Mouse (Mus musculus): Measurements from ENCODE around the gene Cytl1. TPM values are rescaled to one million over a fixed set of nuclear protein-coding genes. Genes with fewer than 3 reads are reported as not detected.

The Cytl1 gene
- polyA plus RNA-seq (2012; rRNA removed), result 0.78 and 1.3 TPM in 2 replicates

DNA sequence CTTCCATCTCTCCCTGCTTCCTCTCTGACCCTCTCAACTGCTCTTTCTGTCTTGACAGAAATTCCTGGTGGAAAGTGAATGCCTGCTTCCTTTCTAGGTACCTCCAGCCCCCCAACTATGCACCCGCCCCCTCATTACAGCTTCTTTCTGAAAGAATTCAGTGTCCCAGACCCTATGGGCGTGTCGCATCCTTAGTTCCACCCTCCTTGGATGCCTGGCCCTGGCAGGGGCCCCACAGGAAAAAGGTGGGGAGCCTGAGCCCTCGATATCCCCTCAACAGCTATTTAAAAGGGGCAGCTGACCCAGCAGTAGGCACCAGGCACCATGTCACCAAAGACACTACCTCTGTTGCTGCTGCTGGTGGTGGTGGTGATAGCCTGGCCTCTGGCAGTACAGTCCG, at the start of gene Cytl1:
Gene Cytl1, plus strand, starts transcription at position 296 of the 400 bp plus-strand sequence.
- no peak for DNase-seq (ENCODE audit: extremely low spot score in 1 of 2, low spot score in 1 of 2)

DNA sequence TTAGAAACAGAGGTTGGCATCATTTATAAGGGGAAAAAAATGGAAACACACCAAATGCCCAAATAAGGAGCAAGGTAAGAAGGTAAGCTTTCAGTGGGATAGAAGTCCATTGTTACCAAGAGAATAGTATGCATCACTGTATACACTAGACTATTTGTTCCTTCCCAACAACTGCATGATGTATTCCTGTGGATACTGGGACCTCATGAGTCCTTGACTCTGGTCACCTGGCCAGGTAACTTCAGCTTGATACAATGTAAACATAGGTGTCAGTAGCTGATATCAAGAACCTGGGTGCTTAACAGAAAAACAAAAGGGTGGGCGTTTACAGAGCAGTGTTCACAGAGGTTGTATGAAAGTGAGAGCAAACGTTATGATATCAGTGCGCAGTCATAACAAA, 42.6 kb upstream of the Cytl1 start:
- no peak for DNase-seq (ENCODE audit: extremely low spot score in 1 of 2, low spot score in 1 of 2)

DNA sequence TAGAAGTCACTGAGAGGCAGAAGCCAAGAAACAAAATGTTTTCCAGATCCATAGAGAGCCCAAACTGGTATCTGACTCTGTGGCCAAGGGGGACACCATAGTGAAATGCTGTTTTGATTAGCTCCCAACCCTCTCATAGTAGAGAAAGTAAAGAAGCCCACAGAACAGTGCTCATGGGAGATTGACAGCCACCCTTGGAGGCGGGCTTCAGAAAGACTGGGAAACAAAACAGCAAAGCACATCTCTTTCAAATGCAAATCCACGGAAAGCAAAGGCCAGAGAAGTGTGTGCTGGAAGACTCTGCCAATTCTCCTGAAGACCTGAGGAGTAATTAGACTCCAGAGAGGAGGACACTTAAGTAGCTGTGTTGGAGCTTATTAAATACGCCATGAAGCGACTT, 39.5 kb upstream of the Cytl1 start:
- DNase-seq (ENCODE audit: extremely low spot score in 1 of 2, low spot score in 1 of 2), result no peak

DNA sequence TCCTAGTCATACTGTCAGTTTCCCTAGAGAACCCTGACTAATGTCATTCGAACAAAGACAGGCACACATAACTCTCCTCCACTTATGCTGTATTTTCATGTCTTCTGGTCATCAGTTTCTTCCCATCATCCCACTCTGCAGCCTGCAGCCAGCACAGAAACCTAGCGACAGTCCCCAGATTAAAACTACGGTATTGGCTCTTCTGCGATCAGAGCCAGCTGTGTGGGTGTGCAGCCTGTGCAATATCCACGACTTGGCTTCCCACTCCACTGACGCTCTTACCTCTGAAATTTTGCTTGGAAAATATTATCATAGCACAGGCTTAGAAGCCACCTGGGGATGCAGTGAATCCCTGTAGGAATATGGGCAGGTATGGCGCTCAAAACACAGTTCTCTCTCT, 38.0 kb upstream of the Cytl1 start:
- DNase-seq (ENCODE audit: extremely low spot score in 1 of 2, low spot score in 1 of 2), result peak in 1 of 2 experiments; percentile 44

DNA sequence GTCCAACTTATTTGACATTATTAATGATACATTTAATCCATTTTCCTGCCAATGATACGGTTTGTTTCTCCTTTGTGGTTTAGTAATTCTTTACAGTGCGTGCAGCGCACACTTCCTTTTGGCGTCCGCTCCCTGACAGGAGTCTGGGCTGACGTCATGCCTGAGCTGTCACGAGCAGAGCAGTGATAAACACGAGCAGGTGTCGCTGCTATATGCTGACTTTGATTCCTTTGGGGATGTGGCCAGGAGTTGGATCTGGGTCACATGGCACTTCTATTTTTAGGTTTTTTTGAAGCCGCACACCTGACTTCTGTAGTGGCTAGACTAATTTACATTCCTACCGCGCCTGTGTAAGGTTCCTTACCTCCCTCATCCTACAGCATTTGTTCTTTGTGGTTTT, 35.6 kb upstream of the Cytl1 start:
- DNase-seq (ENCODE audit: extremely low spot score in 1 of 2, low spot score in 1 of 2), result peak in 1 of 2 experiments; percentile 21

DNA sequence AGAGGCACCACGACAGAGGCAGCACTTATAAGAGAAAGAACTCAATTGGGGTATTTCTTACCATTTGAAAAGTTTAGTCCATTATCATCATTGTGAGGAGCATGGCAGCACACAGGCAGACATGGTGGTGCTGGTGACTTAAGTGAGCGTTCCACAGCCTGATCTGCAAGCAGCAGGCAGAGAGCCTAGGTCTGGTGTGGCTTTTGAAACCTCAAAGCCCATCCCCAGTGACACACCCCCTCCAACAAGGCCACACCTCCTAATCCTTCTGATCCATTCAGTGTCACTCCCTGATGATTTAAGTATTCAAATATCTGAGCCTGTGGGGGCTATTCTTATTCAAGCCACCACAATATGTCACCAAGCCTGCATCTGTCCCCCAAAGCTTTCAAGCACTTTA, 30.4 kb upstream of the Cytl1 start:
- no peak for DNase-seq (ENCODE audit: extremely low spot score in 1 of 2, low spot score in 1 of 2)

DNA sequence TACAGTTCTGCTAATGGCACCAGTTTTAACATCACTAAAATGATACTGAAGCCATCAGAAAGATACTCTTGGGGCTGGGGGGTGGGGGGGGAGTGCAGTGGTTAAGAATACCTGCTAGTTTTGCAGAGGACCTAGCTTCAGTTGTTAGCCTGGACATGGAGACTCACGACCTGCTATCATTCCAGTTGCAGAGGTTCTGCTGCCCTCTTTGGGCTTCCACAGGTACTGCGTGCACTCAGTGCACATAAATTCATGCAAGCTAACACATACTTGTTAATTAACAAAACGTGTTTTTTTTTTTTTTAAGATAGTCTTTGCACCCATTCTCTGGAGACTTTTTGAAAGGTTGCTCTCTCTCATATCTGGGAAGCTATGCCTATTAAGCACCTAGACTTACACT, 27.2 kb upstream of the Cytl1 start:
- no peak for DNase-seq (ENCODE audit: extremely low spot score in 1 of 2, low spot score in 1 of 2)

DNA sequence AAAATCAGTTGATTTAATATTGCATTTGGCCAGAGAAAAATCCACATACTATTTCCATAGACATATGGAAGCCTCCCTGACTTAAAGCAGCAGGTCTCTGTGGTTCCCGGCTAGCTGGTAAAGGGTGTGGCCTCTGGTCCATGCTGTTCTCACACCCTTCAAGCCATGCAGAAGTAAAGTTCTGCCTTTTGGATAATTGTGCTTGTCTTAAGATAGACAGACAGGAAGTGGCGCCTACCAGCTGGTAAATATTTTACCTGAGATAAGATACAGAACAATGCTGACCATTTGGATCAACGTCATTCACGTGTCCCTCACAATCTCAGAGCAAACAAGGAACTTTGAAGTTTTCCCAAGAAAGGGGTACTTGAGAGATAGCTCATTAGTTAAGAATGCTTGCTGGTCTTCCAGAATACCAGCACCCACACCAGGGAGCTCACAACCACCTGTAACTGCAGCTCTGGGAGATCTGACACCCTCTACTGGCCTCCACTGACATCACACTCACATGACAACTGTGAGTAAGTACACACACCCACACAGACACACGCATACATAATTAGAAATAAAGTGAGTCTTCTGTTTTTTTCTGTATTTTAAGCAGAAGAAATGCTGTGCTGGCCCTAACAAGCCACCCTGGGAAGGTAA, 25.9 kb upstream of the Cytl1 start:
- DNase-seq (ENCODE audit: extremely low spot score in 1 of 2, low spot score in 1 of 2), result no peak

DNA sequence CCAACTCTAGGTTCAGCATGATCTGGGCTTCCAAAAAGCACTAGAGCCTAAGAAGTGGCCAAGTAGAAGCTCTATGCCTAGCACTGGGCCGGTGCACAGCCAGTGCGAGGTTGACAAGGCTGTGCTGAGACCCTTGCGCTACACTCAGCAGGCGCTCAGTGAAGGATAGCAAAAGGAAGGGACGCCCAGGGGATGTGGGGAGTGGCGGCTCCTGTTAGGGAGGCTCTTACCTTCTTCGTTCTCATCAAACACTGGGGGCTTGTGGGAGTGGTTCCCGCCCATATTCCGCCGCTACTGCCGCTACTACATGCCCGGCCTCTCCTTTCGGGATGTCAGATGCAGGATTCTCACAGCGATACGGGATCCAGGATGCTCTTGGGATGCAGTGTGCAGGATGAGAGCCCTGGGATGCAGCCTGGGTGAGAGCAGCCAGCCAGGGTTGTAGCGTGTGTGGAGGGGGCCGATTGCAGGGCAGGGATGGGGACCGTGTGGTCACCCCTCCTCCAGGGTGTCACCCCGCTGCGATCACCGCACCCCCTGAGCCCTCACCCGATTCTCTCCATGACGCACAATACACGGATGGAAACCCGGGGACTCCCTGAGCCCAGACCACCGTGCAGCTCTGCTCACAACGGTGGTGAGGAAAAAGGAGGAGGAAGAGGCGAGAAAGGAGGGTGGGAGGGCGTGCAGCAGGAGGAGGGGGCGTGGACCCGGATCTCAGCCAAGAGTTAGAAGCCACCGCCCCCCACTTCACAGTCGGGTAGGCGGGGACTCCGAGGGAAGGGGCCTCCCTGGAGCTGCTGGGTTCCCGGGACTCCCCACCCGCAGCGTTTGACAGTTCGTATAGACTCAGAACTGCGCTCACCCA, 18.6 kb upstream of the Cytl1 start, which contains the start of gene Stk32b:
Gene Stk32b, minus strand, starts transcription at position 667 of the 868 bp plus-strand sequence.
- DNase-seq (ENCODE audit: extremely low spot score in 1 of 2, low spot score in 1 of 2), result peak; percentile 3 to 39

DNA sequence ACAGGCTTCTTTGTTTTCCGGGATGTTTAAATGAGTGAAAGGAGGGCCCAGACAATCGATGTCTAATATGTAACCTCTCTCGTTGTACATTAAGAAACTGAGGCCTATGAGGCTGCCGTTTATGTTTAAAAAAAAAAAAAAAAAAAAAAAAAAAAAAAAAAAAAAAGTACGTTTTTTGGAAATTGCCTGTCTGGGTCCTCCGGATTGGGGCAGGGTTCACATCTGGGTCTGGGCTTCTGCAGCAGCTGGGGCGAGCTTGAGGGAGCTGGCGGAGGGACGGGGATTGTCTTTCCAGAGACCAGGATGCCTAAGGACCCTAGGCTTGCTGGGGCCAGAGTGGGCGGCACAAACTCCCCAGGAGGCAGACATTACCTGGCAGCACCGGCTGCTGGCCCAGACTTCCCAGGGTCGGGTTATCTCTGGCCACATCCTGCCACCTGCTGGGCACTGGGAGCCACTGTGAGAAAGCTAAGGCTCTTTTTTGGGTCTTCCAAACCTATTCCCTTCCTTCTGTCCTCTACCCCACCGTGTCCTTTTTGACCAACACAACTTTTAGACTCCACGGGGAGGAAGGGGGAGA, 17.8 kb upstream of the Cytl1 start:
- peak; percentile 6 to 75 for DNase-seq (ENCODE audit: extremely low spot score in 1 of 2, low spot score in 1 of 2)

DNA sequence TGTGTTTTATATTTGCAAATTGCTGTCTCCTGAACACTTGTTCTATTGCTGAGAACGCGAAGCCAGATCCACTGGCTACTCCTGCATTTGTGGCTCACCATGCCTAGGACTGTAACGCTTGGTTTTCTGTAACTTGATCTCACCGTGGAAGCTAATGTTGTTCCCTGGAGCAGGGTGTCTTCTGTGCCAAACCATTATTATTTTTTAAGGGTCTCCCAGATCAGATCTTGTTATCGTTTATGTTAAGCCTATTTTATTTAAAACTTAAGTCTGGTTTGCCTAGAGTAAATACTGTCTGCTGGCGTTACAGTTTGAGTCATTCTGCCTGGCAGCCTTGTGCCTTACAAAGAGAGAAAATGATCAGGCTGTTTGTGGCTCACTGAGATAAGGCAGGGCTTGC, 14.6 kb upstream of the Cytl1 start:
- DNase-seq (ENCODE audit: extremely low spot score in 1 of 2, low spot score in 1 of 2), result peak in 1 of 2 experiments; percentile 16

DNA sequence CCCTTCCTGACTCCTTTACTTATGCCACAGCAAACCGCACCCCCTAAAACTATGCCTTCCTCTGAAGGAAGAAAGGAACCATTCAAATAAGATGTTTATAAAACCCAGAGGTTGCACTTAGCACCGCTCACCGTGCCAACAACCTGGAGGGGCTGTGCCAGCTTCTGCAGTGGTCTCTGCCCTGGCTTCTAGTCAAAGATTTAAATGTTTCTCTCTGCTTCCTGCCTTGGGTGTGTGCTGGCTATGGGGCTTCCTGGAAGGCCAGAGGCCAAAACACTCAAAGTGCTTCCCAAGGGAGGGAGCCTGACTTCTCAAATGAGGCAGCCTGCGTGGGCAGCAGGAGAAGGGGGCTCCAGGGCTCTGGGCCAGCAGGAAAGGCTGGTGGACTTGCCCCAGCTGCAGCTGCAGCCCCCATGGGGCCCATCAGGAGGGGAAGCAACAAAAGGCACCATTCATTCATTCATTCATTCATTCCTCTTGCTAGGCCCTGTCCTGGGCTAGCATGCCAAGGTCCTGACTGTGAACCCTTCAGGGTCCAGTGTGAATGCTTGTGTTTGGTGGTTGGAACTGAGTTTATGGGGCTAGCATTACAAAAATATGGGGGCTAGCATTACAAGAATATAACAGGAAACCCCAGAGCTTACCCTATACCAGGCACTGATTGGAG, 10.0 kb upstream of the Cytl1 start:
- no peak for DNase-seq (ENCODE audit: extremely low spot score in 1 of 2, low spot score in 1 of 2)

DNA sequence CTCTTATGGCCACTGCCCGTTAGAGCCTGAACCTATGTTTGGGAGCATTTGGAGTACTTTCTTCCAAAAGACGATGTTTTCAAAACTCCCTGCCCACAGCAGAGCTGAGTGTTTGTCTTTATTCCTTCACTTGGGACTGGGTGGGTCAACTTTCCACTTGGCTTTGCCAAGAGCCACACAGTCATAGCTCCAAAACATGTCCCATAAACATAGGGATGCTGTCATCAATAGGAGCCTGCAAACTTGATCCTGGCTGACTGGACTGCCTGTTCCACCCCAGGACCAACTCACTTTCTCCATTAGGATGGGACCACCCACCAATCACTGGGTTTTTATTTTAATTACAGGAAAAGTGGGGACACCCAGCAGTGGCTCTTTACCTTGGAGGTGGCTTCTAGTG, 4.5 kb upstream of the Cytl1 start:
- no peak for DNase-seq (ENCODE audit: extremely low spot score in 1 of 2, low spot score in 1 of 2)

DNA sequence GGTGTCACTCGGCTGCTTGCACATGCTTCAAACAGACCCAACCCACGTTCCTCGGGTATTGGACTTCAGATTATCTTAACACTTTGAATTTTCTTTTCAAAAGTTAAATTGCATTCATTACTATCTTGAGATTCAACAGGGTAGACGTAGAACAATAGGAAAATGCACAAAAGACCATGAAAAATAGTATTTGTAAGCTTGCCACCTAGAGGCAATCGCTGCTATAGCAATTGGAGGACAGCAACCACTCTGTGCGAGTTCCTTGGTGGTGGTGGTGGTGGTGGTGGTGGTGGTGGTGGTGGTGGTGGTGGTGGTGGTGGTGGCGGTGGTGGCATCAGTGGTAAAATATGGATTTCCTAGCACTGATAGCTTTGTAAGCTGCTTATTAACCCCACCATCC, 894 bp downstream of the Cytl1 start:
- no peak for DNase-seq (ENCODE audit: extremely low spot score in 1 of 2, low spot score in 1 of 2)

DNA sequence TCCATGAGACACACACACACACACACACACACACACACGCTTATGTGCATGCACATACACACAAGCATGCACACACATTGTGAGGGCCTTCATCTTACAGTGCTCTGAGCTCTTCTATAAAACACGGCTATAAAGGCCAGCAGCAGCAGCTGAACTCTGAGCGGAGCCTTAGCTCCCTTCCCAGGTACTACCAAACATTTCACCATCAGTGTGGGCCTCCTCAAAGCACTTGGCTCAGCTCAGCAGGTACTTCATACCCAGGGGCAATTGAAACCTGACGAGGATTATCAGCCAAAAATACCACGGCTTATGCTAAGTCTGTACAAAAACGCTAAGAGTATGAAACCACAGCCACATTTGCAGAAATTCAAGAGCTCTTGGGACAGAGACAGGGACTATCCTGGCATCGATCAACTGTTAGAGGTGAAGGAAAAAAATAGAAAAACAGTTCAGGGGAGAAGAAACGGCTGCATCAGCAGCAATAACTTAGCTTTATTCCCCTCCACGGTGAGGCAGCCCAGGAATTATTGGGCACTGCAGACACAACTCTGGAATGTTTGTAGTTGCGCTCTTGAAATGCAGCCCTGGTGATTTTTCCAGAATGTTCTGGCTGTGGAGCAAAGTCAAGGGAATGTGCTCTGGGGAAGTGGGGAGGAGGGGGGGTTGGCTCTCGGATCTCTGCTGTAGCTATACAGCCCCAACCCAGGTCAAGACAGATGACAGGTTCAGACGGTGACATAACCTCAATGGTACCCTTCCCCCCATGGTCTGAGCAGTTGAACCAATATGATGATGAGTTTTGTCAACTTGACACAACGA, 8.8 kb downstream of the Cytl1 start:
- DNase-seq (ENCODE audit: extremely low spot score in 1 of 2, low spot score in 1 of 2), result no peak

DNA sequence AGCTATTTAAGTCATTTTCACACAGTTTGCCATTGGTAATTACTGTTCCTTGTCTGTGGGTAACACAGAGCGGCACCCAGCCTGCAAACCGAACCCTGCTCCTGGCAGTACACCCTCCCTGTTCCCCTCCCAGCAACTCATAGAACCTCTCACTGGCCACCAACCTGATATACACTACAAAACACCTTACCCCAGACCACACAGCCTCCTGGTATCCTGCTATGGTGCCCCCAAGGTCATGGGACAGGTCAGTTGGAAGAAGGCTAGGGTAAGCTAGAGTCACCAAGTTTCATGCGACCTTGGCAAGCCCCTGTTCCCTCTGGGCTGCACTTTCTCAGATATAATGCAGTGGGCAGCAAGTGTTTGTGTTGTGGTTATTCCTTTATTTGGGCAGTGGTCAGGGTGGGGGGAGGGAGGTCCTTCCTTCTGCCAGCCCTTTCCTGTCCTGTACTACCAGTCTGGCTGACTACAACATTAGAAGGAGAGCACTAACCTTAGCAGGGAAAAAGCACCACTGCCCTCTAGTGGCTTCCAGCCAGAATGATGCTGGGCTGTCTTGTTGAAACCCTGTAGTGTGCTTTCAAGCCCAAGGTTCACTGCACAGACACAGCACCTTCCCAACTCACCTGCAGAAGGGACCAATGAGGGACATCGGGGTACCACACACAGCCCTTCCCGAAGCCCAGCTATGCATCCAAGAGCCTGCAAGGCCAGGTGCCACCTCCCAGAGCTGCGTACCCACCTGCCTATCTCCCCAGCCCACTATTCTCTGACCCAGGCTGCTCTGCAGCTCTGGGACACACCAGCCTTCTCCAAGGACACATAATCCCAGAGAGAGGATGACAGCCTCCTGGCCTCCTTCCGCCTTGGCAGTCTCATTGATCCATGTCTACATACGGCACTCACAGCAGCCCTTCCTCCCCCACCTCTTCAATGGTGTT, 17.0 kb downstream of the Cytl1 start:
- DNase-seq (ENCODE audit: extremely low spot score in 1 of 2, low spot score in 1 of 2), result peak; percentile 38 to 88

DNA sequence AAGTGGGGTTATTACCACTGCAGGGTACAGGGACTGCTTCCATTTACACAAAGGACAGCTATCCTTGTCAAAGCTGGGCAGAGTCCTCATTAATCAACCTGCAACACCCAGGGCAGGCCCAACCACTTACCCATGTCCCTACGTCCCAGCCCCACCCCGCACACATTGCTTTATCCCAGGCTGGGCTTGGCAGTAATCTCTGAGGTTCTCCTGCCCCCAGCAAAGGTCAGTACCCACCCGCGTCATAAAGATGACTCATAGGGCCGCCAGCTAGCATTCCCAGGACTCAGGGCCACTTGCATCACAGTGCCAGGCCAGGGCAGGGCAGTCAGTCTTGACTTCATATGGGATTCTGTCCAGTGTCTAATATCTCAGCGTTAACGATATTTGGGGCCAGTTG, 18.0 kb downstream of the Cytl1 start:
- DNase-seq (ENCODE audit: extremely low spot score in 1 of 2, low spot score in 1 of 2), result no peak

DNA sequence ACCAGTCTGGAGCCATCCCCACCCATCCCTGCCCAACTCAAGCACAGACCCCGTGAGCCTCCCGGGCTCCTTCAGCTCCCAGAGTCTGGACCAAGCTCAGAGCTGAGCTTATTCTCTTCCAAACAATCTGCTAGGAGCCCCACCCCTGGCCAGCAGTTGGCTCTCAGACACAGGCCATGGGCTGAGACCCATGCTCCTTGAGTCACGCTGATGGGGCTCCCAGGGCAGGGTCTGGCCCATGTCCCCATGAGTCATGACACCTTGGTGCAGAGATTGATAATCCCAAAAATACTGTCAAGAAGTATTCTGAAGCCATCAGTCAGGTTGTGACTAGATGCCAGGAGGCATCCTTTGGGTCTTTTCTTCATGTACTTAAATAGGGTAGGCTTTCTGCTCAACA, 26.7 kb downstream of the Cytl1 start:
- DNase-seq (ENCODE audit: extremely low spot score in 1 of 2, low spot score in 1 of 2), result no peak

DNA sequence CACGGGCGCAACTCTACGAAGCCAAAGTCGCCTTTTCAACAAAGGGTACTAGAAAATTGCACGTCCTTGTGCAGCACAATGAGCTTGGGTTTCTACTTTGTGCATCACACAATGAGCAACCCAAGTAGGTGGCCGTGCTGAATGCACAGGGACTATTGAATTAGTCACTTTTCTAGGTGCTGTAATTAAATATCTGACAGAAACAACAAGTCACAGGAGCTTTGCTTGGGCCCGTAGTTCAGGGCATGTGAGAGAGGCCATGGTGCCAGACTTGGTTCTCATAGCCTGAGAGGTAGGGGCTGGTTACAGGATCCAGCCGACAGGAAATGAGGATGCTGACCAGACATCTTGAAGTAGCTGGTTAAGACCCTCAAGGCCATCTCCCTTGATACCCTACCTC, 30.5 kb downstream of the Cytl1 start:
- DNase-seq (ENCODE audit: extremely low spot score in 1 of 2, low spot score in 1 of 2), result no peak
